Mouse (Mus musculus) cortical plate, adult 2 months (tissue): ENCODE measurements at regions not wholly inside any gene's neighbourhood (a gene's known extent, or its start where the extent isn't known, plus 50 kb on each side); places are given as distances from the start of the nearest gene placed in this dataset.

Experiments
- CTCF ChIP-seq: fragments of 200-500 bp; IDR thresholded peaks from 2 replicates; pipeline ENCODE4 v1.5.1; 2011; ENCODE audit warnings: mild to moderate bottlenecking, control low read depth, low read length; ENCODE audit not compliant: insufficient read depth; ENCODE audit errors: extremely low read depth
- POLR2A ChIP-seq: fragments of 200-500 bp; IDR thresholded peaks from 2 replicates; pipeline ENCODE4 v1.6.1; 2011; ENCODE audit warnings: mild to moderate bottlenecking, low read length, control low read depth; ENCODE audit not compliant: insufficient read depth; ENCODE audit errors: extremely low read depth

DNA sequence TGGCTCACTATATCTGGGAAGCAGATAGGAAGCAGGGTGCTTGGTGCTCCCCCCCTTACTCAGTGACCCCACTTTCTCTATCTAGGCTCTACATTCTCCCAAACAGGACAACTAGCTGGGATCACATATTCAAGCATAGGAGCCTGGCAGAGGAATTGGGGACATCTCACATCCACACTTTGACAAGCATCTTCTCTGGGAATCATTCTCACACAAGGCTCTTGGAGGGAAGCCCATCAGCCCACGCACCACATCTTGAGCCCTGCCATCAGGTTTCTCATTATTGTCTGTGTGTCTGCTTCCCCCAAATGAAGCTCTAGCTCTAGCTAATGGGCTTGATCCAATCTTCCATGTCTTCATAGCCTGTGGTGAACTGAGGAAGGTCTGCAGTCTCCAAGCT is 362.4 kb upstream of the Xylt1 start:
- no peak for TF ChIP-seq CTCF
- TF ChIP-seq POLR2A: no peak
